Mouse (Mus musculus) hindlimb bud, embryonic 11.5 days (tissue): Measurements from ENCODE around the gene Tlr13.
A peak's percentile ranks its signal among the peaks of the same experiment; 100 is the strongest.
"Not testable (repeated sequence)": the region's sequence is repeated elsewhere in the genome, so short reads cannot be mapped to it uniquely, and the experiment has no call there.

Experiments used
- DNase-seq: peaks from one replicate; pipeline ENCODE4 v3.0.0-alpha.2; 2012; ENCODE audit warnings: low read depth, low spot score; ENCODE audit errors: extremely low spot score

The Tlr13 gene

DNA sequence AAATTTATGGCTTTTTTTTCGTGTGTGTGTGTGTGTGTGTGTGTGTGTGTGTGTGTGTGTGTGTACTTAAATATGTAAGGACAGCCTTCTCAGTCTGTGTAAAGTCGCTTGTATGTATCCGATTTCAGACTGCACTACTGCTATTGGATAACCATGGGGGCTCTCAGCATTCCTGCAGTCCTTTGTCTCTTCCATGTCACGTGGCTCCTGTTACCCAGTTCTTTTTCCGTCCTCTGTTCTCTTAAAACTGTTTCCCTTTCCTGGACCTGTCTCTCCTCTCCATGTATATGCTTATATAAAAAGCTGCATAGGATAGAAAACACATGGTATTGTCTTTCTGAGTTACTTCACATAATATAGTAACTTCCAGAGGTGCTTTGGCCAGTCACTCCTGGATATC lies 42.7 kb downstream of the Tlr13 start:
- DNase-seq: peak; percentile 30

- DNase-seq: peak; percentile 54
Observed at GRCm38 (mm10) chrX:106186713-106187649, 44.0 kb downstream of the Tlr13 start, which contains the start of gene Pgk1. TSS of gene Pgk1 (plus strand) at chrX:106187100.

GRCm38 (mm10) chrX:106187737-106188136 lies 44.7 kb downstream of the Tlr13 start:
- DNase-seq: no peak

- DNase-seq: no peak
Observed at GRCm38 (mm10) chrX:106189356-106189755, 46.4 kb downstream of the Tlr13 start.

- DNase-seq: no peak
Observed at GRCm38 (mm10) chrX:106190091-106190490, 47.1 kb downstream of the Tlr13 start.

- not testable (repeated sequence) for DNase-seq
Observed at GRCm38 (mm10) chrX:106194361-106194760, 51.4 kb downstream of the Tlr13 start.

GRCm38 (mm10) chrX:106197308-106197707 lies 54.3 kb downstream of the Tlr13 start:
- no peak for DNase-seq

DNA sequence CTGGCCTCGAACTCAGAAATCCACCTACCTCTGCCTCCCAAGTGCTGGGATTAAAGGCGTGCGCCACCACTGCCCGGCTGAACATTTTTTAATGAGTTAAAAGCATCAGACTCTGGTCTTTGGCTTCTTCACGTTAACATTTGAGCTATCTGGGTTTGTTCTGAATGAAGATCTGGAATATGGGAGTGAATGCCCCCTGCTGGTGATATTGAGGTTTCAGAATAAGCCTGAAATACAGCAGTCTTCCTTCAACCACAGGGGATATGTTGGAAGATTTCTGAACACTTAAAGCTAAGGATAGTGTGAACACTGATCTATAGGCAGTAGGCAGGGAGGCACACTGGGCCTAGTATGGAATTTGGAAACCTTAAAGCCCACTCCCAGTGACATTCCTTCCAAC lies 55.9 kb downstream of the Tlr13 start:
- no peak for DNase-seq

DNA sequence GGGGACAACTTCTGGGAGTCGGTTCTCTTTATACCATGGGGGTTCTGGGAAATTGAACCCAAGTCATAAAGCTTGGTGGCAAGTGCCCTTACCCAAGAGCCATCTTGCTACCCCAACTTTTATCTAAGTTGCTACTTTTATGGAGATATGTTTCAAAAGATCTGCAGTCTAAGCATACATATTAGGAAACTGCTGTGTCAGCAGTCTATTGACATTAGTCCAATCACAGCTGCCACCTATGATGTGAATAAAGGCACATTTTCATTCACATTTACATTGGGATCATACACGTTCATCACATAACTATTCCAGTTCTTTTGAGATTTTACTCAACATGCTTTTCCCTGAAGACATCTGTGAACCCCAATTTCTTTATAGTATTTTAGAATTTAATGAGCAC lies 66.1 kb downstream of the Tlr13 start:
- DNase-seq: no peak
